Mouse (Mus musculus) lung, postnatal 0 days (tissue): ENCODE results near the gene Dgki.

ENCODE experiments used
- CTCF ChIP-seq: IDR thresholded peaks from 2 replicates; pipeline ENCODE4 v1.5.1; 2016; ENCODE audit warnings: antibody characterized with exemption, mild to moderate bottlenecking
- EP300 ChIP-seq: IDR thresholded peaks from 2 replicates; pipeline ENCODE4 v1.6.1; 2016; ENCODE audit warnings: antibody characterized with exemption, mild to moderate bottlenecking, control low read depth

DNA sequence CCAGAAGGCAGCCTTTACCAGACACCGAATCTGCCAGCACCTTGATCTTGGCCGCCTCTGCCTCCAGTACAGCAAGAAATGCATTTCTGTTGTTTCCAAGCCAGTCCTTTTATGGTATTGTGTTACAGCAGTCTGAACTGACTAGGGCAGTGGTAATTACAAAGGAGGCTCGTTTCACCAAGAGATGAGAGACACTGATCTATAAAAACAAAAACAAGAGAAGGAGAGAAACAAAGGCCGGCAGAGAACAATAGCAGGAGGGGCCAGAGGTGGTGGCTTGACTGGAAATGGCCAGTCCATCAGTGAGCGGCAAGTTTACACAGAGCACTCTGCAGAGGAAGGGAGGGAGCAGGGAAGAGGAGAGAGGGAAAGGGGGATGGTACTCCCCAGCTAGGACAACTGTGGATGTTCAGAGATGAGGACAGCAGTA, 36.9 kb upstream of the Dgki start:
- TF ChIP-seq CTCF (no peak), EP300 (0 out of 2 replicates have a peak, but pooled peaks have one; percentile 43)
